Mouse (Mus musculus) left cerebral cortex, adult 9 months (tissue): ENCODE data around the gene Fgfr2.
"Not testable (repeated sequence)": the region's sequence is repeated elsewhere in the genome, so short reads cannot be mapped to it uniquely, and the experiment has no call there.

Experiments
- DNase-seq, 2 experiments: peaks; one replicate each; pipeline ENCODE4 v3.0.0; 2022; ENCODE audit warnings: low spot score in 2 of 2

The Fgfr2 gene

GRCm38 (mm10) chr7:131073476-131073875, 2049.7 kb downstream of the Fgfr2 start:
- not testable (repeated sequence) for DNase-seq

- peak in 1 of 2 experiments; percentile 22 for DNase-seq
These were observed 2055.0 kb downstream of the Fgfr2 start for GRCm38 (mm10) chr7:131068191-131068590.

GRCm38 (mm10) chr7:131062541-131062940, 2060.6 kb downstream of the Fgfr2 start:
- DNase-seq: no peak

- DNase-seq: peak in 1 of 2 experiments; percentile 5
These were observed 2063.3 kb downstream of the Fgfr2 start for GRCm38 (mm10) chr7:131059808-131060207.

- DNase-seq: not testable (repeated sequence)
These were observed 2065.2 kb downstream of the Fgfr2 start for GRCm38 (mm10) chr7:131057918-131058317.

GRCm38 (mm10) chr7:131054808-131055370, 2068.3 kb downstream of the Fgfr2 start:
- no peak for DNase-seq

GRCm38 (mm10) chr7:131049829-131050228, 2073.3 kb downstream of the Fgfr2 start:
- not testable (repeated sequence) for DNase-seq

GRCm38 (mm10) chr7:131045258-131045835, 2077.8 kb downstream of the Fgfr2 start:
- not testable (repeated sequence) for DNase-seq

GRCm38 (mm10) chr7:131042657-131043056, 2080.5 kb downstream of the Fgfr2 start:
- no peak for DNase-seq

GRCm38 (mm10) chr7:131040760-131041159, 2082.4 kb downstream of the Fgfr2 start:
- DNase-seq: not testable (repeated sequence)

GRCm38 (mm10) chr7:131037083-131037482, 2086.1 kb downstream of the Fgfr2 start:
- no peak for DNase-seq

- no peak for DNase-seq
These were observed 2086.8 kb downstream of the Fgfr2 start for GRCm38 (mm10) chr7:131036396-131036795.

GRCm38 (mm10) chr7:131031755-131032154, 2091.4 kb downstream of the Fgfr2 start, which contains the start of gene Dmbt1:
Dmbt1 (plus strand) TSS chr7:131032053.
- no peak for DNase-seq

- no peak for DNase-seq
These were observed 2095.6 kb downstream of the Fgfr2 start for GRCm38 (mm10) chr7:131027557-131027956.

GRCm38 (mm10) chr7:131024807-131025206, 2098.3 kb downstream of the Fgfr2 start:
- no peak for DNase-seq

GRCm38 (mm10) chr7:131019181-131019580, 2104.0 kb downstream of the Fgfr2 start:
- DNase-seq: no peak

GRCm38 (mm10) chr7:131011901-131012300, 2111.2 kb downstream of the Fgfr2 start:
- DNase-seq: no peak

- no peak for DNase-seq
These were observed 2114.0 kb downstream of the Fgfr2 start for GRCm38 (mm10) chr7:131009178-131009577.

GRCm38 (mm10) chr7:131007221-131007620, 2115.9 kb downstream of the Fgfr2 start:
- no peak for DNase-seq

GRCm38 (mm10) chr7:131004071-131004470, 2119.1 kb downstream of the Fgfr2 start:
- DNase-seq: no peak

GRCm38 (mm10) chr7:131001976-131002726, 2121.0 kb downstream of the Fgfr2 start:
- DNase-seq: no peak

GRCm38 (mm10) chr7:130993907-130994306, 2129.2 kb downstream of the Fgfr2 start:
- DNase-seq: no peak
